Mouse (Mus musculus): ENCODE results near the gene Wnt7b.

Wnt7b gene

DNA sequence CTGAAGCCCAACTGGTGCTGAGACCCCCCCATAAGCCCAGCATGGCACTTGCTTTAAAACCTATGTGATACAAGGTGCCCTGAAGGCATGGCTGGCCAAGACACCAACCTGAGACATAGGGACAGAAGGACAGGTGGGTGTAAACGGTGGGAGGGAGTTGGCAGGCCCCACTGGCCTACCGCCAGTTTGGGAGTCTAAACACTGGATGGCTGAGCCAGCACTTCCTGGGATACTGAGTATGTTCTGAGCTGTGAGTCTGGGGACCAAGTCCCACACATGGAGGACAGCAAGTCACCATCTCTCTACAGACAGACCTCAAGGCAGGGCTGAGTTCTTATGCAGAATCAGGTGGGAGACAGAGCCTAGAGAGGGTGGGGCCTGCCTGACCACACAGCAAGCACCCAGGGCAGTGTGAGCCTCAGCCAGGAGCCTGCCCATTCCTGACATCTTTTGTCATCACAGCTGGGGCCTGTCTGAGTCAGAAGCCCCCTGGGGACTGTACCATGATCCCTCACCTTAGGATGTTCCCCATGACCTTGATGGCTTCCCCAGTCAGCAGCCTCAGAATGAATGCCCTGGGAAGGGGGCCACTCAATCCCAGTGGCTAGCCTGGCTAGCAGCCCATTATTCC, 13.0 kb downstream of the Wnt7b start:
- peak; percentile 67 to 74 for DNase-seq

DNA sequence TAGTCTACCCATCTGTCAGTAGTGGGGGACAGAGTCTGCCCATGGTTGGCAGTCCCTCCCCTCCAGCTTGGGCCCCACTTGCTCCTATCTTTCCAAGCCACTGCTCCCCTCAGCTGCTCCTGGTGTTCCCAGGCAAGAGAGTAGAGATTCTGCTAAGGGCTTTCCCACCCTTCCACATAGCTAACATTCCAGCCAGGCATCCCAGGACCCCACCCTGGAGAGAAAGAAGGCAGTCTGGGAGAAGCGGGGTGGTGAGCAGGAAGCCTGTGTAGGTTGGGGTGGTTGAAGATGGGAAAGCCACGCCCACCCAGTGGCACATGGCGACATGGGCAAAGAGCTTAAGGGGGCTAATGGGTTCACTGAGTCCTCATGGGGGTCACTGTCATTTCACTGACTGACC, 13.9 kb downstream of the Wnt7b start:
- no peak for DNase-seq

DNA sequence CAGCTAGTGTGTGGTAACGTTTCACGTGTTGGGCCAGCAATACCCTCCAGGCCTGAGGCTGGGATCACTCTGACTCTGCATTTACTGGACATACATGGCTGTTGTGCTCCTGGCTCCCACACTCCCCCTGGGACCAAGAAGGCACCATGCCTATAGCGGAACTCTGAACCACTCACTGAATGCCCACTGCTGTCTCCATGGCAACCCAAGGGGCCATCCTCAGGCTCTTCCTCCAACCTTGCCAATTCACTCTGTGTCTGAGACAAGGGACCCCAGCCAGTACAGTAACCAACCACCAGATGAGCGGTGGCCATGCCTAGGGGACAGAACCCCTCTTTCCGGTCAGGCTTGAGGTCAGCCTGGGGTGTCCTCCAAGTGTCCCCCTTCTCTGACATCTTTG, 17.3 kb downstream of the Wnt7b start:
- no peak for DNase-seq

DNA sequence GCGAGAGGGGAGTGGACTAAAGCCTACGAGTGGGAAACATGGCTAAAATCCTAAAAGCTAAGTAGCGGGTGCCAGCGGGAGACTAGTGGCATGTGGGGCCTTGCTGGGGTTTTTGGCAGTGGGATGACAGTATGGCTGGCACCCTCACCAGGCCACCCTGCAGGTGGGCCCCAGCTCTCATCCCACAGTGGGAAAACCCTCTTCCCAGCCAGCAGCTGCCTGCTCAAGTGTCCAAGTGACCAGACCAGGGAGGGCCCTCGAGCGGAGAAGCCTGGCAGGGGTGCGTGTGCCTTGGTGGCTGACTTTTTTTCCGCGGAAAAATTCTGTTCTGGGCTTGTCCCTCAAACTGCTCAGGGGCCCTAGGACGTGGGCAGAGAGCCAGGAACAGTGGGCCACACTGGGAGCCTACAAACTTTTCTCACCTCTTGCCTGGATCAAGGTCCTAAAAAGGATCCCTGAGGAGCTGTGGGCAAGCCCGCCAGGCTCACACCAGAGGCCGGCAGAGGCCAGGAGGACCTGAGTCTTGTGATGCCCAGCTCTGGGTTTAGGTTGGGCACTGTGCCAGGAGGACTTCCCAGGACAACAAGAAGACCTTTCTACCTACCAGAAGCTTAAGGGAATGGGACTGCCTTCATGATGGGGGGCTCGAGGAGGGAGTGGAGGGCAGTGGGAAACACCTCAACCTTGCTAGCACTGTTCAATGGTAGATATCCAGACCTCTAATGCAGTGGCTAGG, 18.1 kb downstream of the Wnt7b start:
- DNase-seq, result peak in 1 of 2 experiments; percentile 58

DNA sequence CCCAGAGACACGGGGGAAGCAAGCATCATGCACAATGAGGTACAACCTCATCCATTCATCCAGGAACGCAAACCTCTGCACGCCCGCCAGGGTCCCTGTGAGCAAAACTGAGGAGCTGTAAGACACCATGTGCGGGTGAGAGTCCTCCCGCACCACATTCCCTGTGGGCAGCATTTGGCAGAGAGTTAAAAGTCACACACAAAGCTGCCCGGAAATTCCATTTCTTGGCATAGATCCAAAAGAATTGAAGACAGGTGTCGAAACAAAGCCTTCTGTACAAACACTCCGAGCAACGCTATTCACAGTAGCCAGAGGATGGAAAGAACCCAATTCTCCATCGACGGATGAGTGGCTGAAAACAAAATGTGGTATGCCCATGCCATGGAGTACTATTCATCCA, 20.3 kb downstream of the Wnt7b start:
- no peak for DNase-seq

DNA sequence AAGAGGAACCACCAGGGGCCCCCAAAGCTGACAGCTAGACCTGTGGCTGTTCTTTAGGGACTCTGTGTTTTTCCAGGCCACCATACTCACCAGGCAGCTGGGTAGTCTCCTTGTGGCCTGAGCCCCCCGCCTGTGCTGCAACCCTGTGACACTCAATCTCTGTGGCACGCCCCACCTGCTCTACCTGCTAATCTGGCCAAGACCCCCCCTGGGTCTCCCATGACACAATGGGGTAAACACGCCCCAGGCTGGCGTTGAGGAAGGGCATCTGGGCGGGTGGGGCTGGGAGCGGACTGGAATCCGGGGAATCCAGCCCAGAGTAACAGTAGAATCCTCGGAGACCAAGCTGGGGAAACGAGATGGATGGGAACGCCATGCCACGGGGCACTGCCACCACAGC, 21.4 kb downstream of the Wnt7b start:
- DNase-seq, result no peak

DNA sequence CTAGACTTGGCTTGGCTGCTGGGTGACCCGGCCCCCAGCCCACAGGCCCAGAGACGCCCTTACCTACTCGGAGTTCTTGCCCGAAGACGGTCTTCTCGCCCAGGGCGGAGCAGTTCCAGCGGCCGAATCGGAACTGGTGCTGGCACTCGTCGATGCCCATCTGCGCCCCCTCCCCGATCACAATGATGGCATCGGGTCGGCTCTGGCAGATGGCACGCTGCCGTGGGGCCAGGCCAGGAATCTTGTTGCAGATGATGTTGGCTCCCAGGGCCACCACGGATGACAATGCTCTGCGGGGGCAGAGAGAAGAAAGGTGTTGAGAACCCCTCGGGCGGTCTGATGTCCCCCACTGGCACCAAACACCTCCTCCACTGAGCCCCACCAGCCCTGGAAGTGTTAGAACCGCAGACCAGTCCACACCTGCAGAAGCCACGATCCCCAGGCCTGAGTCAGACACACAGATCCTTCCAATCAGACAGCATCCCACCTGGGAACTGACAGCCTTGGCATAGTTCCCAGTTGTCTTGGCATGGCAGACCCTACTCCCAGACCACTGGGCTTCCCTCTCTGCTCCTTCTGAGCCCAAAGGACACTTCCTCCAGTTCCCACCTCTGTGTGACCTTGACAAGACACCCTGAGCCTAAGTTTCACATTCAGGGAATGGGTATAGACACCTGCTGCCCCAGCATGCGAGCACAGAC, 23.3 kb downstream of the Wnt7b start:
- peak; percentile 64 to 68 for DNase-seq

DNA sequence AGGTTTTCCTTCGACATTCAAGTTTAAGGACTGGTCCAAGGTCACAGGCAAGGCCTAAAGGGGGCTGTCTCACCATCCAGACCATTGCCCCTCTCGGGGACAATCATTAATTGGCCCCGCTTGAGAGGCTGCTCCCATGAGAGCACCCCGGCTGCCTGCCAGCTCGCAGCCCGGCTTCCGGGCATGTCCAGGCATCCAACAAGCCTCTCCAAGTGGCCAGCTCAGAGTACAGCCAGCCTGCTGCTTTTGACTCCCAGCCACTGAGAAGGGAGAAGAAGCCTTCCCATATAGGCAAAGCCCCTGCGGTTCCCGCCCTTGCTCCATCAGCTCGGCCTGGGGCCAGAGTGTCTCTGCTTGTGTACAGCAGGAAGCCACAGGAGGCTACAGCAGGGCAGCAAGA, 26.5 kb downstream of the Wnt7b start:
- DNase-seq, result peak; percentile 44

DNA sequence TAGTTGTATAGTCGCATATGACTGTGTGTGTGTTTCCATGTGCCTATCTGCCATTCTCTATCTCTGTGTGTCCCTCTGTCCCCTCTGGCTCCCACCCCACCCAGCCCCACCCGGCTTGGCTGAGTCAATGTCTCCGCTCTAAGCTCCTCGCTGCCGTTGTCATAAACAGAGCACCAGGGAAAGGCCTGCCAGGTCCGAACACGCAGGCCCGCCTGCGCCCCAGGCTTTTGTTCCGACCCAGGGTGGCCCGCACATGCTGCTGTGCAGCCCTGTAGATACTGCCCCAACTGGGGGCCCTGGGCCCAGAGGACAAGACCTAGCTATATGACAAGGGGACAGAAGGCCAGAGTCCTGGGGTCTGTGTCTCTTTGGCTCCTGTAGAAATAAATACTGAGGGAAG, 28.9 kb downstream of the Wnt7b start:
- no peak for DNase-seq

DNA sequence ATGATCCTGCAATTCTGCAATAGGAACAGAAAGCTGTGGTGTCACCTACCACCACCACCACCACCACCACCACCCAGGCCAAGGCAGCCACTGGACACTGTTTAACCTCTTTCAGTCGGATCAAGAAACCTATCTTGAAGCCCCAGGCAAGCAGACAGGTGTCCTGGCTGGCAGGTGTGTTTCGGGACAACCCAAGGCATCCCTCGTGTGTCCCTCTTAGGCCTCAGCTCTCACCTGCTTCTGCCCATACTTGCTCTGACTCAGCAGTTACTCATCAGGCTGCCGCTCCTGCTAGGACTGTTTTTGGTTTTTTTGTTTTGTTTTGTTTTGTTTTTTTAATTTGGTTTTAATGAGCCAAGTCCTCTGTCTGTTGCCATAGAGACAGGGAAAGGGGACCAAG, 35.8 kb downstream of the Wnt7b start:
- DNase-seq, result no peak

DNA sequence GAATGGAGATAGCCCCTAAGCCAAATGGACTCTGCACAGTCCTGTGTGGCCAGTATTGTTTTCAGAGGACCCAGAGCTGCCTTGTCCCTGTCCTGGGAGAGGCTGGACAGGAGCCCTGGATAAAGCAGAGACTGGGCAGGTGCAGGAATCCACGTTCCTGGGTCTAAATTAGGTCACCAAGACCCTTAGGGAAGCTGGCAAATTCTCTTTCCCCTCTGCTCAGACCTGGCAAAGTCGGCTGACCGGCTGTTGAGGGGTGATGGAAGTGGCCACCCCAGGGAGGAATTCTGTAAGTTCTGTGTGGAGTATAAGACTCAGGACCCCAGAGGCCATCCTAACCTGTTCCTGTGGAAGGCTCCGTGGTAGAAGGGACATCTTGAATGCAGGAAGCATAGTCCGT, 36.9 kb downstream of the Wnt7b start:
- peak; percentile 39 to 55 for DNase-seq

DNA sequence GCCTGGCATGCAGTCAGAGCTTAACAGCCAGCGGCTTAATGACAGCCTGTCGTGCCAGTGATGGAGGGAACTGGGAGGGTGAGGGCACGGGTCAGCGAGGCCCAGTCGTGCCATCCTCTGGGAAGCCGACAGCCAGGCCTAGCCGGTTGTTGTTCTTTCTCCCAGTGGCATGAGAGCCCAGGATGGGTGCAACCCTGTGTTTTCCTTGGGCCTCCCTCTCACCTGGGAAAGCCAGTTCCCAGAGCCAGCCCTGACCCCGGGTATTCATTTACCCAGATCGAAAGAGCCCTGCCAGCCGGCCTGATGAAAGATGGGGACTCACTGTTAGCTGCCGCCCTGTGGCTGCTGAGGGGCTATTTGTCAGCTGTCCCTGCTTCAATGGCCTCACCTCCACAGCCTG, 44.1 kb downstream of the Wnt7b start:
- no peak for DNase-seq

DNA sequence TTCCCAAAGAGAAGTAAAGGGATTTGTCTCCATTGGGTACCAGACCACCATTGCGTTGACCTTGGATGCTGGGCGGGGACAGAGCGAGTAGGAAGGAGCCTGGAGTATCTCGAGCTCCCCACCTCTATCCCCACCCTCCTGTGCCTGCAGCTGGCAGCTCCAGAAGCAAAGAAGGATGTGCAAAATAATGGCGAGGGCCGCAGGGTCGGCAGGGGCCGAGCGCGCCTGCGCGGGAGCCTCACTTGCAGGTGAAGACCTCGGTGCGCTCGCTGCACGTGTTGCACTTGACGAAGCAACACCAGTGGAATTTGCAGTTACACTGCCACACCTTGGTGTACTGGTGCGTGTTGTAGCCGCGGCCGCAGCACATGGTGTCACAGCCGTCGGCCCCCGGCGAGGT, 45.1 kb downstream of the Wnt7b start:
- no peak for DNase-seq

DNA sequence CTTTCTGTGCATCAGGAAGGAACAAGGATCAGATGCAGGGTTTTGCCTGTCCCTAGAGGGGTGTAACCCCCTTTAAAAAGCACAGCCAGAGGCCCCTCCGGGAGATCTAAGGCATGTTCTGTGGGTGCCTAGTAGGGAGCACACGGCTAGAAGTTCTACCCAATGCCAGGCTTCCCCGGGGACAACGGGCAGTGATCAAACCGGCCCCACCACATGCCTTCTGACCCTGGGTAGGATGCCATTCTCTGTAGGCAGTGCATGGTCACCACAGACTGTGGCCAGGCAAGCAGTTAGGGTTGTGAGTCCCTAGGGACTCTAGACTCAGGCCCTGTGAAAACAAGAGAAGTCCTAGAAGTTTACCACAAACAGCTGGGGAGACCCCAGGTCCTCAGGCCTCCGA, 47.6 kb downstream of the Wnt7b start:
- no peak for DNase-seq

DNA sequence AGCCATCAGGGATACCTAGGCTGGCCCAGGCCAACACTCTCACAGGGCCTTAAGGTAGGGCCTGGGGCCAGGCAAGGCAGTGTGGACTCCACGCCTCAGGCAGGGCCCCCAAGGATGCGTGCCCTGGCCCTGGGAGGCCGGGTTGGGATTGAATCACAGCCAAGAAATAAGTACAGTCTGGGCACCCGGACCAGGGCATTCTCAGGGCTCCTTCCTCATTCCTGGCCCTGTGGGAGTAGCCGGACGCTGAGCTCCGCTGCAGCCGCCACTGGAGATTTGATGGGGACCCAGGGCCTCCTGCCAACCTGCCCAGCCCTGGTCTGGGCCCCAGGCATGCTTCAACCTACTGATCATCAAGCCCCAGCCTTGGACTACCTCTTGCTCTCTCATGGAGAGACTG, 48.1 kb downstream of the Wnt7b start:
- no peak for DNase-seq

DNA sequence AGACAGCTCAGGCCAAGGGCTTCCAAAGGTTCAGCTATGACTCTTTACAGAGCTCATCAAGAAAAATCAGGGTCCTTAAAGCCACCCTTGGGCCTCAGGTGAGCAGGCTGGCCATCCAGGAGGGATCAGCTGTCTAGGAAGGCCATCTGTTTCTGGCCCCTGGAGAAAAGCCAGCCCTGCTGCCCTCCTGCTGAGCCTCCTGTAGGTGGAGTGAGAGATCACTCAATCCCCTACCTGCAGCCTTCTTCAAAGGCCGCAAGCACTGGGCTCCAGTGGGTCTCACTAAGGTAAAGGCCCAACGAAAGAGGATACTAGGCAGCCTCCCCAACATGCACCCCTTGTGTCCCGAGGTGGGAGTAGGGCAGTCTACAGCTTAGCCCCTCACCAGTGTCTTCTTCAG, 50.2 kb downstream of the Wnt7b start:
- DNase-seq, result peak in 1 of 2 experiments; percentile 42

DNA sequence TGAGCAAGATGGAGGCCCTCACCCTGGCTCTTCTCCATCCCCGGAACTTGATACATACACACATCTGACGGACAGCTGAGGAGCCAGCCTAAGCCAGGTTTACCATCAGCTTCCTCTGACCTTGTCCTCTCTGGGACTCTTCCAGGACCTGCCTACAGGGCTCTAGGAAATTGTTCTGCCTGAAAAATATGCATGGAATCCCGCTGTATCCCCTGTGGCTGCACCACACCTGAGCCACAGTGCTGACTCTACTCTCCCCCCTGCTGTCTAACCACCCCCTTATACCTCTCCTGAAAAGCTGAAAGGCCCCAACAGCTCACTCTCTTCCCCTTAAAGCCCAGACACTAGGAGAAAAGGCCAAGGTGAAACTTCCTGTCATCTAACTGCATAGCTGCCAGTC, 52.4 kb downstream of the Wnt7b start:
- DNase-seq, result no peak

DNA sequence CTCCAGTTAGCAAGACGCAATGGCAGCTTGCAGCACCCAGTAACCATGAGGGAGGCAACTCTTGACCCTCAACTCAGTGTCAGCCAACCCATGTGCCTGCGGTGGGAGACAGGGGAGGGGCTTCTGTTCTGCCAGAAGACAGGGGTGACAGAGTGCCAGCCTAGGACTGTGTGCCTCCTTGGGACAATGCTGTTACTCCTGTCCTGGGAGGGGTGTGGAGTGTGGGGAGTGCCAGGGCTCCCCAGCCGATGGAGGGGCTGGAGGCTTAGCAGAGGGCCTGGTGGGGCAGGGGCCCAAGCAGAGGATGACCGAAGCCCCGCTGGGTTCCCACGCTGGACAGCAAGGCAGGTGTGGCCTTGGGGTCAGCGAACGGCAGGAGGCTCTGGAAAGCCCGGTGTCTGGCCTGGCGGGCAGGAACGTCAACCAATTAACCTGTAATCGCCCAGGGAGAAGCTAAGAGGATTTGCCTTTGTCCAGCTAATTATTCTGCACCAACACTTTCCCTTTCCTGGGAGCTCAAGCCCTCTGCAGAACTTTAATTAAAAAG, 57.8 kb downstream of the Wnt7b start:
- DNase-seq, result no peak

DNA sequence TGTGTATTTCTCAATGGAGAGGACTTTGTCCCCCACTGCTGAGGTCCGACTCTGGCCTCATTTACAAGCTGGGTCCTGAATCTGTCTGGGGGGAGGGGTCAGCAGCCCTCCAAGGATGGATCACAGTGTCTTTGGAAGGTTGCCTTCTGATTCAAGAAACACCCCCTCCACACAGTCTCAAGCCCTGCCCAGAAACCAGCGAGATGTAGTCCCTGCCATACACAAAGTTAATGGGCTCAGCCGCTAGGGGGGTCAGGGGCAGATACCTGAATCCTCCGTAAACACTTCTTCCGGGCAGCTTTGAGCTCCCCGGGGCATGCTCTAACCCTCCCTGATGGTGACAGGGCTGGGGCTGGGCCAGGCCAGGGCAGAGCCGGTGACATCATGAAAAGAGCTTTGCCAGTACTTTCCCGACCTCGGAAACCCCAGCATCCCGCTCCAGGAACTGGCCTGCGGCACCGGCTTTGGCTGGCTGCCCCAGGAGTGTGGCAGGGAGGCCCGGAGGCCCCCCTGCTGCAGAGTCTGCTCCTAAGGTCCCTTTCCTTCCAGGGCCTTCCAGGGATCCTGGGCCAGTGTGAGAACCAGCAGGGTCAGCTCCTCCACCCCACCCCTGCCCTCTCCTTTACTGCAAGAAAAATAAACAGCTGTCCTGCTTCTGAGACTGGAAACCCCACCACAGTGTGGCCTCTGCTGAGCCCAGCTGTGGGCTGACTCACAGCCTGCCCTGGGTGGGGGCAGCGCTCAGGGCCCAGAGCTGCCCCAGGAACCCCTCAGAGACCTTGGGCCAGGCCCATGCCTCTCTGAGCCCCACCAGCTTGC, 58.9 kb downstream of the Wnt7b start:
- peak; percentile 66 to 68 for DNase-seq

DNA sequence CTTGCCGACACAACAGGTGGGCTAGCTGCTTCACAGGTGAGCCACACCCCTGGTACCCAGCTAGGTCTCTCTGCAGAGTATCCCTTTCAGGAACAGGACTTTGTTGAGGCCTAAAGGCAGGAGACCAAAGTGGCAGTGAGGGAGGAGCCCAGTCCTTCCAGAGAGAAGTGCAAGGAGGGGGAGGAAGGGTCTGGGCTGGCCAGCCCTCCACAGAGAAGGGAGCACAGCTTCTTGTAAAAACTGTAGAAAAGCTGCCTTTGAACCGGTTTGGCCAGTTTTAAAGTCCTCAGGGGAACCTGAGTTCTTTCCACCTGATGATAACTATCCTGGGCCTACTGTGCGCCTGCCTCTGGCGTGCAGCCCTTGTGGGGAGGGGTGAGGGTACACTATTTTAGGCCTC, 62.8 kb downstream of the Wnt7b start:
- DNase-seq, result no peak

DNA sequence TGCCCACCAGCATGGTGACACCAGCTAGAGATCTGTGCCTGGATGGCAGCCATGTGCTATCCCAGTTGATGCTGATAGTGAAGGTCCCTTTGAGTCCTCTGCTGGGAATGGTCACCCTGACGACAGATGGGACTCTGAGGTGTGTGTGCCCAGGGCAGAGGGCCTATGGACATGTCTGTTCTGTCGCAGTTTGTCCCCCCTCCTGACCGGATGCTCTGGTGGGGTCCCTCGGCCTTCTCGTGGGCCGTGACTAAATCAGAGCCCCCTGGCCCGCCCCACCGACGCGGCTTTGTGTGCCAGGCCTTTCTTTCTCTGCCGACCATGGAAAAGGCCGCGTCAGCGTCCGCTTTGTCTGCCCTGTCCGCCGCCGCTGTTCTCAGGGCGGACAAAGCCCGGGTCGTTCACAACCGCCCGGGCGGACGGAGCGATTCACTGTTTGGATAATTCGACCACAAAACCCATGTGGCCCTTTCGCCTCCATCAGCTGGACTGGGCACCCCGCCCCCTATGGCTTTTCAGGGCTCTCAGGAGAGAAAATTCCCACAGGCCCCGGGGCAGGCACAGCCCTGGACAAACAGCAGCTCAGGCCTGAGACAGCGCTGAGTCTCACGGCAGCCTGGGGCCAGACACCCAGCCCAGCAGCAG, 74.8 kb downstream of the Wnt7b start:
- no peak for DNase-seq

DNA sequence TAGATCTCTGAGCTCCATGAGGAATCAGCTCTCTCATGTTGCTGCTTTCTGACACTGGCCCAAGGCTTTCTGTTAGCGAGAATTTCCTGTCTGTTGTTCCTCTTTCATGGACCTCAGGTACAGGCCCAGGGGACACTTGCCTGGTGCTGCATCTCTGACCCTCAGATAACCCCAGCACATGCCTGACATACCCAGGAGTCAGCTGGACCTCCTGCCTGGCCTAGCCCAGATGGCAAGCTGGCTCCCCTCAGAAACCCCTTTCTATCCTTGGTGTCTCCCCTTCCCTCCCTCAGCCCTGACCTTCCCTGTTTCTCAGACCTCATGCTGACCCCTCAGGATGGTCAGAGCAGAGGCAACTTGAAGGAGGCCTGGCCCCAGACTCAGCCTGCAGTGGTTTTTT, 75.6 kb downstream of the Wnt7b start:
- DNase-seq, result no peak
